Mouse (Mus musculus) c-Kit-positive CD71-negative TER-119-negative erythroid progenitor cells, embryonic 14.5 days (primary cell): ENCODE results near the gene Rnls.

ENCODE experiments used
- DNase-seq: peaks from one replicate; pipeline ENCODE4 v3.0.0-alpha.2; 2013; ENCODE audit warnings: low read depth

The Rnls gene

GRCm38 (mm10) chr19:33262421-33262820 lies 129.7 kb downstream of the Rnls start:
- no peak for DNase-seq

DNA sequence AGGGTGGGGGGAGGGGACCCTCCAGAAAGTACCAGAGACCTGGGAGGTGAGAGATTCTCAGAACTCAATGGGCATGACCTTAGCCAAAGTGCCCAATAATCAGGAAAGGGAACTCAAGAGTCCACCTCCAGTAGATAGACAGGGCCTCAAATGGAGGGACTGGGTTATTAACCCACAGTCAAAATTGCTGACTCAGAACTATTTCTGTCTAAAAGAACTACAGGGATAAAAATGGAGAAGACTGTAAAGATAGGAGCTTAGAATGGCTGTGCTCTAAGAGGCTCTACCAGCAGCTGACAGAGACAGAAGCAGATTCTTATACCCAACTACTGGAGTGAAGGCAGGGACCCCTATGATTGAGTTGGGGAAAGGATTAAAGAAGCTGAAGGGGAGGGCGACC lies 132.9 kb downstream of the Rnls start:
- no peak for DNase-seq

DNA sequence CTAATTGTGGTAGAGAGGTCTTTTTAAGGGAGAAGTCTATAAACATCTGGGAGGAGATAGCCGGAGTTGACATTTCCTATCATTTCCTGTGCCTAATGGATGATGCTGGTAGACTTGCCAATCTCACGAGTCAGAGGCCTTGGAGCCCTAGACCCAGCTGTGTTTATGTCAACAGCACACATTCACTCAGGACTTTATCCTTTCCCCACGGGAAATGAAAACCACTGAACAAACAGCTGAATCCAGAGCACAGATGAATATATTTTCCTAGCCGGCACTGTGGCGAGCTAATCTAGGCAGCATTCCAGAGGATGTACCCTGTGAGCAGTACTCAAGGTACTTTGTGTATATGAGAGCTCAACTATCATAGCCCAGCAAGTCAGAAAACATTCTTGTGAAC lies 138.2 kb downstream of the Rnls start:
- DNase-seq = no peak

GRCm38 (mm10) chr19:33252226-33252625 lies 139.9 kb downstream of the Rnls start:
- no peak for DNase-seq

DNA sequence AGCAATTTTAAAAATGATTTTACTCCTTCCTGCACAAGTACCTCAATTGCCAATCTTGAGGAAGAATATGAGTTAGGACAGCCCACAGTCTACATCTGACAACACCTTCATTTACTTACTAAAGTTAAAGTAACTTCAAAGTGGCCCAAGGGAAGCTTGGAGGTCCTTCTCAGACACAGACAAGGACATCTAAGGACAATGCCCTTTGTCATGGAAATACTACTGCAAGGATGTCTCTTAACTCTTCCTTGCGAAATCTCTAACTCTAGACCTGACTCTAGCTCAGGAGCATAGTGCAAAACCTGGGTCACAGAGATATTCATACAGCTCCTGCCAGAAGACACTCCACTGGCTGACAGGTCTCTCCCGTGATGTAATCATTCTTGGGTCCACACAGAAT lies 147.9 kb downstream of the Rnls start:
- DNase-seq = no peak

DNA sequence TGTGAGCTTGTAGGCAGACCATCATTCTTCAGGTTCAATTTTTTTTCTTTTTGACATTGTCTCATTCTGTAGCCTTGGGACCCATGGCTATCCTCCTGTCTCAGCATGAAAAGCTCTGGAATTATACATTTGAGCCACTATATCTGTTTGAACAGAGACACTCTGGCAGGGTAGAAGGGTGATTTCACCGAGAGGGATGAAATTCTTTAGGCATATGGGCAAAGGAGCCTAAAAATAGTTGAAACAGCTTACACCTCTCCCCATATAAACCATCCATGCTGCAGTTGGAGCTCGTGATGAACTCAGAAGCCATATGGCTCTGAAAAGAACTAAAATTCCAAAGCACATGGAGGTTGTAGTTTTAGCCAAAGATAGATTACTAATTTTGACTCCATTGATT lies 151.7 kb downstream of the Rnls start:
- DNase-seq = no peak

DNA sequence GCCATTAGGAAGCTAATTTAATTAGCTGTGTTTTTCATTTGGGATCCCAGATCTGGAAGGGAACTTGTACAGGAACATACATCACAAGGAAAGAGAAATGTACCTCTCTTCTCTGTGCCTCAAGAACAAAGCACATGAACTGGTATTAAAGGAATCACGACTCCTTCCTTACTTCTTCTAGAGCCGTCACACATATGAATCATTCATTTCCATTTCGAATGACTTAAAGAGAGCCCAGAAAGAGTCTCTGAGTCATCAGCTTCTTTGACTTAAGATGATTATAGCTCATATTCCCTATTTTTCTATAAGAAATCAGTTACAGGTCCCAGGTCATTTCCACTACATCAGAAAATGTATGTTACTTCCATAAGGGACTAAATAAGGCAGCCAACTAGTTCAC lies 159.2 kb downstream of the Rnls start:
- DNase-seq = no peak

DNA sequence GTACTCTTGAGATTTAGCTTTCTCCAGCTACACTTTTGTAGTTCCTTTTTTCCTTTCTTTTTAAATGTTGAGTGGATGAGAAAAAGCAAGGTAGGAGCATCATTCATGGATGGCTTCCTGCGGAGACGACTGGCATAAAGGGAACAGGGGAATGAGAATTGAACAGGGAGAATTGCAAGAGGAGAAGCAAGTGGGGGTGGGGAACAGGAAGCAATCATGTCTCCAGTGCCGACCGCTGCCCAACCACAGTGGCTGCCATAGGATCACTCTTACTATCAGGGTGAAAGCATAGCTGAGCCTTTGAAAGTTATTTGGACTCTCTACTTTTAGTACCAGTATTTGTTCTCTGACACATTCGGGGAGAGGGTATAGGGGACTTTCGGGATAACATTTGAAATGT lies 160.8 kb downstream of the Rnls start:
- DNase-seq = no peak

DNA sequence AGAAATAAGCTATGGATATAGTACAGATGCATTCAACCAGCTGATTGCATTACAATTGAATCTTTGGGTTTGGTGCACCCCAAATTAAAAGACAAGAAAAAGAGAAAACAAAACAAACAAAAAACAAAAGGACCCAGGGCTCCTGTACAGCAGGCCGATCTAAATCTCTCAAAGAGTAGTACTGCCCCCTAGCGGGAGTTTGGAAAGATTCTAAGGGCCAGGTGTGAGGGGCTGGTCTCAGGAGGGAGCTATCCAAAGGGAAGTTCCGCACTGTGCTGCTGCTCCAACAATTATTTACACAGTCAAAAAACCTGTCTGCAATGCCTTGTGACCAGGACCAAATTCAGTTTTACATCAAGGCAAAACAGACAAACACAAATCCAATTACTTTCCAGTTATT lies 165.1 kb downstream of the Rnls start:
- peak; percentile 81 for DNase-seq

DNA sequence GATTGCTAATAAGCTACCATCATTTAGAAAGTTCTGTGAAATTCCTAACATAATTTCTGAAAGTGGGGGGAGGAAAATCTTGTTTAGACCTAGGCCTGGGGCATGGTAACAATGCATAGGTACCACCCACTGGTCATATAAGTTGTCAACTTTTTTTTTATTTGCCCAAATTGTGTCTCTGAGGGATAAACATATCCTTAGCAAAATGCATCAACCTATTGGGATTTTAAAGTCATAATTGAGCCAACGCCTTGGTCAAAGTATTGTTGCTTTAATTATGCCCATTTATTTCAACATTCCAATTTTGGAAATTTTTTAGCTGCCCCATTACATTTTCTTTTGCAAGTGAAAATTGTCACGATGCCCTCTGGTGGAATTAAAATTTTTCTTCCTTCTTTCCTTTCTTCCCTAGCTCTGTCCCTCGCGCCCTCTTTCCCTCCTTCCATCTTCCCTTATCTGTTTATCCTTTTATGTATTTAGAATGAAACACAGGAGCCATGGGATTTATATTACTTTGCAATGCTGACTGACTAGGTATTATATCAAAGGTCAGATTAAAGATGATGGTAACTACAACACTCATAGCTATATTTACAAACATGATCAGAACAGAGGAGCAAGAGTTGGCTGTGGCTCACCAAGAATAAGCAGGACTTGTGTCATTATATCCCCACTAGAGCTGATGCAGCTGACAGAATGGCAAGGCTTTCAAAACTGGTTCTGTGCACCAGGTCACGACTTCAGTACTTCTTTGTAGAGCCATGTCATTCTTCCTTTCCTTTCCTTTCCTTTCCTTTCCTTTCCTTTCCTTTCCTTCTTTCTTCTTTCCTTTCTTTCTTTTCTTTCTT lies 166.0 kb downstream of the Rnls start:
- no peak for DNase-seq

DNA sequence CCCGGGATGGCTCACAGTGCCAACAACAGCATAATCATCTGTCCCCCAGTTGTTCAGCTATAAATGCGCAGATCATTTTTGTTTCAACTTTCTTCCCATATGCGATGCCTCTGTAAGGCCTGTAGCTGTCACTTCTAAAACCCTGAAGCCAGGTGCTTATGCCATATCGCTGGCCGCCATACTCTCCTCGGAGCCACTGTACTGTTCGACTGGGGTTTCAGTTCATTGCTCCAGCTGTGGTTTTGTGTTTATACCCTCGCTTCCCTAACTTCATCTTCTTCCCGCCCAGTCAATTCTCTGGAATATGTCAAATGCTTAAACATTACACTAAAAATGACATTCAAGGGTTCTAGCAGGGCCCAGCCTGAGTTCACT lies 167.1 kb downstream of the Rnls start:
- no peak for DNase-seq

- no peak for DNase-seq
Observed at GRCm38 (mm10) chr19:33224181-33225001, 167.7 kb downstream of the Rnls start.

DNA sequence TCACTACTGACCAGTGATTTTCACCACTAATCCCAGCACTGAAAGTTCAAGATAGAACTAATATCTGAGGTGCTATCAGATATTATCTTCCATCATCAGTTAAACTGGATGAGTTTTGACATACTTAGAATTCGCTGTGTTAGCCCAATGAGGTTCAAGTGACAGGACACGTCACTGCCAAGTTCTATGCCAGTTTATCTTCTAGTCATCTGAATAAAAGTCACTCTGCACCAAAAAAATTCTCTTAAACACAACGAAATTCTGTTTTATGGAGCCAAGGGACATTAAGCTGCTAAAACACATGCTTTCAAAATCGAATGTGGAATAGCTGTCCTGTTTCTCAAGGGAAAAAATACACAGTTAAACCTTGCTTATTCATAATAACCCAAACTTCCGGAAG lies 168.3 kb downstream of the Rnls start:
- DNase-seq = no peak

DNA sequence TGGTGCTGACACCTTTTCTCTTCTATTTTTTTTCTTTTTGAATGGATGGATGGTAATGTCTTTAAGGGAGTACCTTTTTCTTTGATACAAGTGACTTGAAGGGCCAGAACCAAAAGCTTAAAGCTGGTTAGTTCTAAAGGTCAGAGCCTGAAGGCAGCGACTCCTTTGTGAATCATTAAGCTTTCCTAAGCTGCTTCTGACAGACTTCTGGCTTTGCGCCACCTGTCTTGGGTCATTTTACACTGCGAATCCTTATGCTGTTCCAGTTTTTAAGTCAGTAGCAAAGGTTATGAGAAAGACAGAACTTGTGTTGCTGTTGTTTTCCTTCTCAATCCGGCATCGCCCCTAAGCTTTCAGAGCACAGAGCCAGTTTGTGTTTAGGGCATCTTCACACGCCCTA lies 168.8 kb downstream of the Rnls start:
- no peak for DNase-seq

DNA sequence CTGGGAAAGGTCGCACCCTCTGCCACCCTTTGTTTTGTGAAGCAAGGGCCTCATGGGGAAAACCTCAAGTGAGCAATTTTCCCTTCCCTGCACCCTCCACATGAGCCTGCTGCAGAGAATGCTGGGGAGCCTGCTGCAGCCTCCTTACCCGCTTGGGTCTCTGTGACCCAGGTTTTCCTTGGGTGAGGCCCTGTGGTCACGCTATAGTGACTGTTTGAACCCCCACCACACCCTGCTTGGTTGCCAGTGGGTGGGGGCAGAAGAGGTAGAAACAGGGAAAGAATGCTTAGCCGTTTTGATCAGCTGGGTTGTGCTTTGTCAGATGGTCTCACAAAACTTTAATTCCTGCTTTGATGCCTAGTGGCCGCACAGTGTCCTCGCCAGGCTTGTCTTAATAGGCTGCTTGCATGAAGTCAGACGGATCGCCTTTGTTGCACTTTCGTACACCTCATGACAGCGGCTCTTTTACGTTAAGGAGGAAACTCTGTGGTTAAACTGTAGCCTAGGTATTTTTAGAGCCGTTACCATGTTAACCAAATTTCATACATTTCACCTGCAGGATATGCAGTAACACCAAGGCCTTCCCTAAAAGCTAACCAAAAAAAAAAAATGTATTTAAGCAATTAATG lies 169.4 kb downstream of the Rnls start:
- DNase-seq = peak; percentile 43

GRCm38 (mm10) chr19:33217791-33218300 lies 174.2 kb downstream of the Rnls start:
- DNase-seq = no peak

- DNase-seq = no peak
Observed at GRCm38 (mm10) chr19:33209709-33210108, 182.4 kb downstream of the Rnls start.

GRCm38 (mm10) chr19:33207991-33208390 lies 184.1 kb downstream of the Rnls start:
- no peak for DNase-seq

- DNase-seq = no peak
Observed at GRCm38 (mm10) chr19:33205389-33205788, 186.7 kb downstream of the Rnls start.

GRCm38 (mm10) chr19:33202422-33202821 lies 189.7 kb downstream of the Rnls start:
- DNase-seq = no peak

DNA sequence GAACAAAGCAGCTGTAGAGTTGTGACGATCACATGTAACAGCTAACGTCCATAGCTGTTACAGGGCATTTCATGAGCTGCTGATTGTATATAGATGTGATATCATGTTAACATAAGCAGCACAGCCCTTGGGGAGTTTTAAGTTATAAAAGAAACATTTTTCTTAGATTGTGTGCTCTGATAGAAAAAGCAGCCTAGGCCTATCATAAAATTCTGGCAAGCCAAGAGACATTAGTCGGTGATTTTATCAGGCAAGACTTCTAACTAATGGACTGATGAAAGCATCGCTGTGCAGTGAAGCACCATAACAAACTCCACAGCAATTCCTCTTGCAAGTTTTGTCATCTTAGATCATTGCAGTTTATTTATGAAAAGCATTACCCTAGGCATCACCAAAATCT lies 190.9 kb downstream of the Rnls start:
- no peak for DNase-seq

DNA sequence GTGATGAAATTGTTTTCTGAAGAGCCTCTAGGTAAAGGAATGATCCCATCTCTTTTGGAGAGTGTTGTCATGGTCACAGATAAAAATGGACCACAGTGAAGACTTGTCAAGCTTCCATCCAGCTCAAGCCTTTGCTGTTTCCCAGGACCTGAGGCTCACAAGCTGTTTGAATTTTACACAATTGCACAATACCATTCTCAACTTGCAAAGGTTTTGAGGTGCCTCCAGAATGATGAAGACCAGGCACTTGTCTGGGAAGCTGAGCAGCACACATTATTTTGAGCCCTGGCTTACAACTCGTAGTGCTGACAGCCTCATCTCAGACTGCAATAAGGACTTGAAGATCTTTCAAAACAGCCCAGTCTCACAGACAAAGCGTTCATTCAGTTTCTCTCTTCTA lies 200.0 kb downstream of the Rnls start:
- no peak for DNase-seq

GRCm38 (mm10) chr19:33188766-33189165 lies 203.3 kb downstream of the Rnls start:
- no peak for DNase-seq
